Mouse (Mus musculus) forebrain, embryonic 12.5 days (tissue): ENCODE results near the gene Pim1. TPM values are rescaled to one million over a fixed set of nuclear protein-coding genes. Genes with fewer than 3 reads are reported as not detected.

Experiments used
- ATAC-seq: fragments of 200-750 bp; cut with Nextera tagmentation; 2 replicates; pipeline ENCODE4 v1.8.0; 2017; ENCODE audit warnings: moderate TSS enrichment; ENCODE audit not compliant: low FRiP score
- H3K27ac ChIP-seq: fragments of 300-500 bp; sonication (generic); 2 replicates; pipeline ENCODE4 v1.5.1; 2016; ENCODE audit warnings: mild to moderate bottlenecking
- H3K27me3 ChIP-seq: fragments of 300-500 bp; sonication (generic); 2 replicates; pipeline ENCODE4 v1.6.1; 2016; ENCODE audit warnings: mild to moderate bottlenecking
- H3K36me3 ChIP-seq: fragments of 300-500 bp; sonication (generic); replicated peaks from 2 replicates; pipeline ENCODE4 v1.6.1; 2016; ENCODE audit warnings: mild to moderate bottlenecking
- H3K4me1 ChIP-seq: fragments of 300-500 bp; sonication (generic); 2 replicates; pipeline ENCODE4 v1.6.1; 2016
- H3K4me2 ChIP-seq: fragments of 300-500 bp; sonication (generic); 2 replicates; pipeline ENCODE4 v1.6.1; 2016; ENCODE audit warnings: mild to moderate bottlenecking, moderate library complexity
- H3K4me3 ChIP-seq: fragments of 300-500 bp; sonication (generic); replicated peaks from 2 replicates; pipeline ENCODE4 v1.5.1; 2016; ENCODE audit warnings: mild to moderate bottlenecking
- H3K9ac ChIP-seq: fragments of 300-500 bp; sonication (generic); 2 replicates; pipeline ENCODE4 v1.6.1; 2016; ENCODE audit warnings: mild to moderate bottlenecking
- H3K9me3 ChIP-seq: fragments of 300-500 bp; sonication (generic); 2 replicates; pipeline ENCODE4 v1.6.1; 2016
- WGBS: fragments of 180-500 bp; shearing (Covaris S2); methylation state at CpG from one replicate; pipeline ENCODE4 v1.1.7; 2016; 5-methylcytosine and 5-hydroxymethylcytosine counted together
- polyA plus RNA-seq: library from polyadenylated mRNA; unstranded; fragments of >200 nt; fragmentation: Nextera tagmentation; extraction: Ambion mirVana; gene quantifications from 2 replicates; pipeline ENCODE4 v1.2.1, GENCODE M21; 2016

The Pim1 gene
- polyA plus RNA-seq, 1 experiment from 2014 or later: 18.9 TPM

GRCm38 (mm10) chr17:29455411-29456120 is 35.0 kb upstream of the Pim1 start:
- no peak overlapping the region for H3K4me3 ChIP-seq
- no peaks in the 10 kb centered on the region for H3K36me3 ChIP-seq
- no peak overlapping the region for H3K4me2 ChIP-seq
- H3K27ac ChIP-seq: no peak overlapping the region
- H3K9me3 ChIP-seq: no peaks in the 10 kb centered on the region
- no peak for ATAC-seq
- peaks cover 45% of the 10 kb centered on the region for H3K4me1 ChIP-seq
- 93% methylated on average over 9 of the region's 9 CpGs for WGBS
- H3K27me3 ChIP-seq: peaks cover 5% of the 10 kb centered on the region; the same call in 1 of the 2 replicates
- no peak overlapping the region for H3K9ac ChIP-seq

GRCm38 (mm10) chr17:29456476-29456875 is 34.1 kb upstream of the Pim1 start:
- Histone ChIP-seq H3K36me3 (no peaks in the 10 kb centered on the region), H3K9me3 (no peaks in the 10 kb centered on the region), H3K9ac (no peak overlapping the region), H3K4me3 (no peak overlapping the region), H3K27me3 (peaks cover 5% of the 10 kb centered on the region; the same call in 1 of the 2 replicates), H3K27ac (no peak overlapping the region), H3K4me2 (no peak overlapping the region), H3K4me1 (peaks cover 36% of the 10 kb centered on the region)
- 96% methylated on average over 4 of the region's 4 CpGs for WGBS
- no peak for ATAC-seq

- H3K9ac ChIP-seq: no peak overlapping the region
- no peak for ATAC-seq
- H3K27me3 ChIP-seq: peaks cover 5% of the 10 kb centered on the region; the same call in 1 of the 2 replicates
- peaks cover 32% of the 10 kb centered on the region for H3K4me1 ChIP-seq
- 57% methylated on average over 2 of the region's 2 CpGs for WGBS
- no peaks in the 10 kb centered on the region for H3K36me3 ChIP-seq
- H3K9me3 ChIP-seq: no peaks in the 10 kb centered on the region
- no peak overlapping the region for H3K4me3 ChIP-seq
- no peak overlapping the region for H3K4me2 ChIP-seq
- no peak overlapping the region for H3K27ac ChIP-seq
Measured at GRCm38 (mm10) chr17:29456926-29457325, 33.6 kb upstream of the Pim1 start.

- whole genome bisulfite sequencing: 17% methylated on average over 11 of the region's 11 CpGs
- ATAC-seq: no peak
- no peaks in the 10 kb centered on the region for H3K9me3 ChIP-seq
- no peaks in the 10 kb centered on the region for H3K36me3 ChIP-seq
- peak overlapping the region; percentile 12; the same call in 1 of the 2 replicates for H3K9ac ChIP-seq
- H3K4me1 ChIP-seq: peaks cover 32% of the 10 kb centered on the region
- peaks cover 5% of the 10 kb centered on the region; the same call in 1 of the 2 replicates for H3K27me3 ChIP-seq
- no peak overlapping the region for H3K4me2 ChIP-seq
- no peak overlapping the region for H3K4me3 ChIP-seq
- peak overlapping the region; percentile 46; the same call in 1 of the 2 replicates for H3K27ac ChIP-seq
Measured at GRCm38 (mm10) chr17:29457795-29458560, 32.6 kb upstream of the Pim1 start.

GRCm38 (mm10) chr17:29459321-29460118 is 31.0 kb upstream of the Pim1 start:
- no peaks in the 10 kb centered on the region for H3K9me3 ChIP-seq
- no peaks in the 10 kb centered on the region for H3K36me3 ChIP-seq
- H3K9ac ChIP-seq: peak overlapping the region; percentile 44; the same call in 1 of the 2 replicates
- peak overlapping the region; percentile 55 for H3K4me2 ChIP-seq
- 4% methylated on average over 24 of the region's 24 CpGs for WGBS
- peak; percentile 25; the same call in 1 of the 2 replicates for ATAC-seq
- peaks cover 47% of the 10 kb centered on the region for H3K4me1 ChIP-seq
- peaks cover 5% of the 10 kb centered on the region; the same call in 1 of the 2 replicates for H3K27me3 ChIP-seq
- peak overlapping the region; percentile 61 for H3K27ac ChIP-seq
- H3K4me3 ChIP-seq: peak overlapping the region; percentile 17; the same call in 1 of the 2 replicates

- H3K27ac ChIP-seq: peak overlapping the region; percentile 61
Measured at GRCm38 (mm10) chr17:29460119-29460505, 30.4 kb upstream of the Pim1 start.

GRCm38 (mm10) chr17:29463627-29464026 is 26.9 kb upstream of the Pim1 start:
- Histone ChIP-seq H3K27ac (peak overlapping the region; percentile 83), H3K4me3 (peak overlapping the region; percentile 20), H3K27me3 (no peaks in the 10 kb centered on the region), H3K9ac (peak overlapping the region; percentile 30), H3K36me3 (no peaks in the 10 kb centered on the region), H3K4me2 (peak overlapping the region; percentile 52), H3K4me1 (peaks cover 62% of the 10 kb centered on the region), H3K9me3 (no peaks in the 10 kb centered on the region)
- 4% methylated on average over 11 of the region's 13 CpGs for WGBS
- peak; percentile 4; the same call in 1 of the 2 replicates for ATAC-seq

More at GRCm38 (mm10) chr17:29460119-29460505, 30.4 kb upstream of the Pim1 start:
- H3K4me1 ChIP-seq: peaks cover 52% of the 10 kb centered on the region
- no peaks in the 10 kb centered on the region for H3K9me3 ChIP-seq
- 24% methylated on average over 5 of the region's 5 CpGs for WGBS
- no peak overlapping the region for H3K4me3 ChIP-seq
- peak overlapping the region; percentile 55 for H3K4me2 ChIP-seq
- peaks cover 5% of the 10 kb centered on the region; the same call in 1 of the 2 replicates for H3K27me3 ChIP-seq
- 0 out of 2 replicates have a peak overlapping the region, but pooled peaks have one; percentile 44 for H3K9ac ChIP-seq
- no peaks in the 10 kb centered on the region for H3K36me3 ChIP-seq
- ATAC-seq: no peak

- H3K4me1 ChIP-seq: peaks cover 58% of the 10 kb centered on the region
- H3K27me3 ChIP-seq: no peaks in the 10 kb centered on the region
- peak overlapping the region; percentile 20 for H3K4me3 ChIP-seq
- peak overlapping the region; percentile 52 for H3K4me2 ChIP-seq
- H3K36me3 ChIP-seq: no peaks in the 10 kb centered on the region
- peak; percentile 75 for ATAC-seq
- H3K9me3 ChIP-seq: no peaks in the 10 kb centered on the region
- peak overlapping the region; percentile 83 for H3K27ac ChIP-seq
- H3K9ac ChIP-seq: peak overlapping the region; percentile 30
- 0% methylated on average over 14 of the region's 14 CpGs for WGBS
Measured at GRCm38 (mm10) chr17:29464068-29464467, 26.5 kb upstream of the Pim1 start.

GRCm38 (mm10) chr17:29464519-29465140 is 25.9 kb upstream of the Pim1 start:
- Histone ChIP-seq H3K4me3 (peak overlapping the region; percentile 20), H3K36me3 (no peaks in the 10 kb centered on the region), H3K9me3 (no peaks in the 10 kb centered on the region), H3K4me2 (peak overlapping the region; percentile 52), H3K27me3 (no peaks in the 10 kb centered on the region), H3K9ac (peak overlapping the region; percentile 30), H3K4me1 (peaks cover 52% of the 10 kb centered on the region), H3K27ac (peak overlapping the region; percentile 83)
- WGBS: 9% methylated on average over 17 of the region's 17 CpGs
- ATAC-seq: no peak

GRCm38 (mm10) chr17:29465405-29466010 is 25.0 kb upstream of the Pim1 start:
- no peaks in the 10 kb centered on the region for H3K9me3 ChIP-seq
- H3K27ac ChIP-seq: 0 out of 2 replicates have a peak overlapping the region, but pooled peaks have one; percentile 32
- no peaks in the 10 kb centered on the region for H3K36me3 ChIP-seq
- WGBS: 13% methylated on average over 9 of the region's 9 CpGs
- no peak for ATAC-seq
- peaks cover 43% of the 10 kb centered on the region for H3K4me1 ChIP-seq
- no peaks in the 10 kb centered on the region for H3K27me3 ChIP-seq
- no peak overlapping the region for H3K9ac ChIP-seq
- no peak overlapping the region for H3K4me3 ChIP-seq
- no peak overlapping the region for H3K4me2 ChIP-seq

GRCm38 (mm10) chr17:29467030-29467429 is 23.5 kb upstream of the Pim1 start:
- no peak overlapping the region for H3K4me3 ChIP-seq
- 17% methylated on average over 11 of the region's 11 CpGs for WGBS

More at GRCm38 (mm10) chr17:29467030-29467429, 23.5 kb upstream of the Pim1 start:
- H3K36me3 ChIP-seq: no peaks in the 10 kb centered on the region
- no peak; the same call in 1 of the 2 replicates for ATAC-seq
- no peaks in the 10 kb centered on the region for H3K27me3 ChIP-seq
- H3K4me1 ChIP-seq: peaks cover 42% of the 10 kb centered on the region
- peak overlapping the region; percentile 46; the same call in 1 of the 2 replicates for H3K4me2 ChIP-seq
- H3K27ac ChIP-seq: peak overlapping the region; percentile 90
- no peak overlapping the region for H3K9ac ChIP-seq
- no peaks in the 10 kb centered on the region for H3K9me3 ChIP-seq
